Comparison of ENCODE assay signal across 9 mouse cellular contexts in genomic region chr3:95141952-95142616, GRCm38 (mm10). TPM values are rescaled to one million over a fixed set of nuclear protein-coding genes. Genes with fewer than 3 reads are reported as not detected.
A peak's percentile ranks its signal among the peaks of the same experiment; 100 is the strongest.
DNase-seq lines count a peak whose midpoint lies in the region; ATAC-seq and TF ChIP-seq lines count a peak whose summit lies in the region.
"Had no signal": no experiment of that assay in that cellular context is flagged by ENCODE, and none has a peak within 500 bp of the region (broad histone marks: within the 10 kb centered on the region; RNA-seq: fewer than 3 reads in every experiment).

Gene Tnfaip8l2 (minus strand): TSS chr3:95142360.

- H3K9me3 ChIP-seq in midbrain, embryonic 15.5 days: no peaks in the 10 kb centered on the region
- H3K9me3 ChIP-seq in midbrain, postnatal 0 days (ENCODE audit: low read length): no peaks in the 10 kb centered on the region
- H3K9me3 ChIP-seq: heart, embryonic 13.5 days had no signal

- no peak within 1 kb of the TSS for H3K4me3 ChIP-seq in midbrain, embryonic 15.5 days
- H3K4me3 ChIP-seq in midbrain, postnatal 0 days (ENCODE audit: low read depth, low read length): no peak within 1 kb of the TSS
- H3K4me3 ChIP-seq: heart, embryonic 13.5 days had no signal

- peak; percentile 56; the same call in 1 of the 2 replicates for ATAC-seq in midbrain, embryonic 15.5 days (replicated peaks)
- ATAC-seq in midbrain, postnatal 0 days (ENCODE audit: low FRiP score): no peak; the same call in 1 of the 2 replicates
- peak; percentile 39 for ATAC-seq in inflammation-experienced regulatory T-cells, adult 6 months
- peak; percentile 86 for ATAC-seq in megakaryocyte, adult 5-6 weeks (ENCODE audit: poor library complexity, severe bottlenecking)

- no peaks in the 10 kb centered on the region for H3K4me1 ChIP-seq in midbrain, embryonic 15.5 days
- H3K4me1 ChIP-seq in midbrain, postnatal 0 days (ENCODE audit: insufficient read depth, low read length): no peaks in the 10 kb centered on the region
- H3K4me1 ChIP-seq: heart, embryonic 13.5 days had no signal

- no peak for DNase-seq in midbrain, postnatal 0 days (ENCODE audit: low spot score)
- peak; percentile 67 for DNase-seq in thymus, postnatal 25 days
- DNase-seq in MN1 (ENCODE audit: low spot score): no peak
- no peak for DNase-seq in adrenal gland, postnatal 14 days
- DNase-seq in left cerebral cortex, adult 11 months (ENCODE audit: low spot score): no peak

- no peak within 1 kb of the TSS for H3K9ac ChIP-seq in midbrain, embryonic 15.5 days
- H3K9ac ChIP-seq in midbrain, postnatal 0 days (replicated peaks; ENCODE audit: low read length, poor library complexity, severe bottlenecking): no peak within 1 kb of the TSS
- H3K9ac ChIP-seq: heart, embryonic 13.5 days had no signal

- H3K27me3 ChIP-seq in midbrain, embryonic 15.5 days (replicated peaks): no peaks in the 10 kb centered on the region
- H3K27me3 ChIP-seq in midbrain, postnatal 0 days (ENCODE audit: insufficient read depth, low read length): no peaks in the 10 kb centered on the region
- H3K27me3 ChIP-seq: heart, embryonic 13.5 days had no signal

- no peak within 1 kb of the TSS for H3K4me2 ChIP-seq in midbrain, embryonic 15.5 days
- no peak within 1 kb of the TSS for H3K4me2 ChIP-seq in midbrain, postnatal 0 days (ENCODE audit: low read depth, low read length, poor library complexity, severe bottlenecking)
- H3K4me2 ChIP-seq: heart, embryonic 13.5 days had no signal

- 83% methylated on average over 10 of the region's 10 CpGs for WGBS in midbrain, embryonic 15.5 days
- 87% methylated on average over 10 of the region's 10 CpGs for WGBS in midbrain, postnatal 0 days

- peaks cover 5% of the 10 kb centered on the region; the same call in 1 of the 2 replicates for H3K36me3 ChIP-seq in midbrain, embryonic 15.5 days (replicated peaks)
- peaks cover 14% of the 10 kb centered on the region for H3K36me3 ChIP-seq in midbrain, postnatal 0 days (ENCODE audit: insufficient read depth, low read length)

- H3K27ac ChIP-seq in midbrain, embryonic 15.5 days: no peak within 1 kb of the TSS
- no peak within 1 kb of the TSS for H3K27ac ChIP-seq in midbrain, postnatal 0 days (ENCODE audit: low read depth, low read length)
- H3K27ac ChIP-seq: heart, embryonic 13.5 days had no signal

- TF ChIP-seq CTCF in midbrain, postnatal 0 days (IDR thresholded peaks at IDR 0.05): no peak

RNA-seq across cellular contexts. Expression of gene Tnfaip8l2, which starts in this region (rescaled TPM):
- polyA plus RNA-seq in midbrain, embryonic 15.5 days (2015; fragmentation: Nextera tagmentation; extraction: Ambion mirVana): 3.0 and 3.6 TPM in 2 replicates
- 0.93 and 1.2 TPM in 2 replicates for total RNA-seq in midbrain, postnatal 0 days (2014; rRNA removed)
- 2.2 and 2.8 TPM in 2 replicates for polyA plus RNA-seq in midbrain, postnatal 0 days (2015; fragmentation: Nextera tagmentation; extraction: Ambion mirVana)
- 100 to 1,000 TPM; 180 to 236 (median 220) TPM for polyA plus RNA-seq in inflammation-experienced regulatory T-cells, adult 6 months (2017; shearing (Covaris generic))
- 77.5 and 85.2 TPM in 2 replicates for total RNA-seq in megakaryocyte, adult 5-6 weeks (2015)
- total RNA-seq in megakaryocyte, adult 5-6 weeks (2017): 103 and 115 TPM in 2 replicates
- total RNA-seq in adrenal gland, postnatal 14 days (2021): 1.7 and 7.8 TPM in 2 replicates

Comparison
In these comparisons a context has a peak if more than half of its experiments do, and no peak if none do; other contexts are left out.
1. RNA of gene Tnfaip8l2 (polyA plus RNA-seq): 180 to 236 TPM in inflammation-experienced regulatory T-cells, adult 6 months; 3.0 to 3.6 TPM in midbrain, embryonic 15.5 days and 2.2 to 2.8 TPM in midbrain, postnatal 0 days; every median in the first group is over 10 times any median in the second.